Mouse (Mus musculus) megakaryocyte, embryonic 14.5 days (primary cell): ENCODE data around the gene Fancf.

ENCODE experiments used
- FLI1 ChIP-seq: IDR thresholded peaks from 2 replicates; pipeline ENCODE4 v1.6.1; 2012; ENCODE audit warnings: low read length, inconsistent platforms, mixed read lengths
- GATA1 ChIP-seq: IDR thresholded peaks from 3 replicates; pipeline ENCODE4 v1.6.1; 2012; ENCODE audit warnings: mixed read lengths, low read length, inconsistent platforms, borderline replicate concordance

GRCm38 (mm10) chr7:51876316-51876715 is 14.2 kb upstream of the Fancf start:
- TF ChIP-seq GATA1: no peak
- no peak for TF ChIP-seq FLI1
